Mouse (Mus musculus): ENCODE data around the gene Wbp1l.
"Not testable (repeated sequence)": the region's sequence is repeated elsewhere in the genome, so short reads cannot be mapped to it uniquely, and the experiment has no call there.

DNA sequence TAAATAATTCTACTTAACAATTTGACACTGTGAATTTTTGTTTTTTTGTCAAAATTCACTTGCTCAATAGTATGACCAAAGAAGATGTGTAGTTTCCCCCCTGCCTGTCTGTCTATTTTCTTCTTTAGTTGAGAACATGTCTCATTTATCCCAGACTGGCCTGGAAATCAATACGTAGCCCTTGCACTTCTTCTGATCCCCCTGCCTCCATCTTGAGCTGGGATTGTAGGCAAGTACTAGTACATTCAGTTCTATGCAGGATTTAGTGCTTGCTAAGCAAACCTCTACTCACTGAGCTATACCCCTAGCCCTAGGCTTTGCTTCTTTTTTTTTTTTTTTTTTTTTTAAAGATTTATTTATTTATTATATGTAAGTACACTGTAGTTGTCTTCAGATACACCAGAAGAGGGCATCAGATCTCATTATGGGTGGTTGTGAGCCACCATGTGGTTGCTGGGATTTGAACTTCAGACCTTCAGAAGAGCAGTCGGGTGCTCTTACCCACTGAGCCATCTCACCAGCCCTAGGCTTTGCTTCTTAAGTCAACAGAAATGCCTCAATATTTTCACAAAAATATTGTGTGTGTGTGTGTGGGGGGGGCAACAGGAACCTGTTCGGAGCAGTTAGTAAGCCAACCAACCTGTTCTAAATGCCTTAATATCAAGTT, 27.5 kb upstream of the Wbp1l start:
- not testable (repeated sequence) for TF ChIP-seq CTCF (IDR thresholded peaks at IDR 0.05; ENCODE audit: low read depth, low read length); GATA2 (IDR thresholded peaks at IDR 0.05; ENCODE audit: borderline replicate concordance, low read depth, low read length); TAL1 (conservative IDR thresholded peaks at IDR 0.05; ENCODE audit: low read depth, low read length); GATA1 (IDR thresholded peaks at IDR 0.05; ENCODE audit: borderline replicate concordance, low read length)

All from G1E (cell line).